Mouse (Mus musculus) liver, adult 2 months (tissue): ENCODE measurements around the gene Oscar. TPM values are rescaled to one million over a fixed set of nuclear protein-coding genes. Genes with fewer than 3 reads are reported as not detected.

Experiments
- DNase-seq: peaks from one replicate; pipeline ENCODE4 v3.0.0-alpha.2; 2011; ENCODE audit warnings: low read depth, low spot score; ENCODE audit errors: extremely low read depth
- H3K27ac ChIP-seq: fragments of 200-500 bp; replicated peaks from 2 replicates; pipeline ENCODE4 v1.5.1; 2012; ENCODE audit warnings: low read depth, mild to moderate bottlenecking, control low read depth, inconsistent platforms, low read length; ENCODE audit not compliant: insufficient read depth
- H3K27me3 ChIP-seq: fragments of 200-500 bp; 2 replicates; pipeline ENCODE4 v1.6.1; 2012; ENCODE audit warnings: mild to moderate bottlenecking, moderate library complexity, low read length, inconsistent platforms; ENCODE audit not compliant: control insufficient read depth, insufficient read depth
- H3K36me3 ChIP-seq: fragments of 200-500 bp; 2 replicates; pipeline ENCODE4 v1.6.1; 2012; ENCODE audit warnings: low read length, inconsistent platforms; ENCODE audit not compliant: control insufficient read depth, insufficient read depth
- H3K4me1 ChIP-seq: fragments of 200-500 bp; 2 replicates; pipeline ENCODE4 v1.6.1; 2011; ENCODE audit warnings: low read length; ENCODE audit not compliant: control insufficient read depth, insufficient read depth
- H3K4me3 ChIP-seq: fragments of 200-500 bp; 2 replicates; pipeline ENCODE4 v1.5.1; 2011; ENCODE audit warnings: low read depth, mild to moderate bottlenecking, control low read depth, low read length, moderate library complexity; ENCODE audit not compliant: insufficient read depth
- H3K79me2 ChIP-seq: fragments of 200-500 bp; 2 replicates; pipeline ENCODE4 v1.6.1; 2012; ENCODE audit warnings: inconsistent platforms, mild to moderate bottlenecking, low read length, moderate library complexity; ENCODE audit not compliant: control insufficient read depth, insufficient read depth
- H3K9ac ChIP-seq: fragments of 200-500 bp; 2 replicates; pipeline ENCODE4 v1.6.1; 2012; ENCODE audit warnings: low read depth, mild to moderate bottlenecking, control low read depth, inconsistent platforms, low read length
- CTCF ChIP-seq: fragments of 200-500 bp; IDR thresholded peaks from 2 replicates; pipeline ENCODE4 v1.5.1; 2011; ENCODE audit warnings: low read depth, low read length, control low read depth
- POLR2A ChIP-seq: fragments of 200-500 bp; IDR thresholded peaks from 2 replicates; pipeline ENCODE4 v1.6.1; 2011; ENCODE audit warnings: low read length, control low read depth; ENCODE audit not compliant: insufficient read depth; ENCODE audit errors: extremely low read depth
- WGBS: fragments of 180-500 bp; shearing (Covaris S2); methylation state at CpG from one replicate; pipeline ENCODE4 v1.1.7; 2018; 5-methylcytosine and 5-hydroxymethylcytosine counted together
- polyA plus RNA-seq: library from polyadenylated mRNA; depleted of rRNA; stranded (reverse); fragments of >200 nt; gene quantifications from 2 replicates; pipeline ENCODE4 v1.2.3, GENCODE M21; 2012
- total RNA-seq: library from RNA; depleted of rRNA; stranded (reverse); fragments of >200 nt; gene quantifications from 2 replicates; pipeline ENCODE4 v1.2.3, GENCODE M21; 2014

Gene Oscar
- total and polyA plus RNA-seq, 2 experiments, result not detected

GRCm38 (mm10) chr7:3593855-3594254 lies 22.1 kb downstream of the Oscar start:
- H3K9ac ChIP-seq, result no peak overlapping the region

GRCm38 (mm10) chr7:3591534-3591933 lies 24.4 kb downstream of the Oscar start:
- no peaks in the 10 kb centered on the region for H3K36me3 ChIP-seq
- no peak overlapping the region for H3K4me3 ChIP-seq
- DNase-seq, result no peak
- H3K27ac ChIP-seq, result no peak overlapping the region
- no peaks in the 10 kb centered on the region for H3K27me3 ChIP-seq
- H3K9ac ChIP-seq, result no peak overlapping the region
- TF ChIP-seq CTCF (no peak), POLR2A (no peak)
- 77% methylated on average over 1 of the region's 1 CpGs for WGBS
- H3K79me2 ChIP-seq, result no peaks in the 10 kb centered on the region
- no peaks in the 10 kb centered on the region for H3K4me1 ChIP-seq

More at GRCm38 (mm10) chr7:3593855-3594254, 22.1 kb downstream of the Oscar start:
- TF ChIP-seq CTCF (no peak), POLR2A (no peak)
- Histone ChIP-seq H3K4me1 (no peaks in the 10 kb centered on the region), H3K27me3 (no peaks in the 10 kb centered on the region), H3K27ac (no peak overlapping the region), H3K4me3 (no peak overlapping the region), H3K79me2 (no peaks in the 10 kb centered on the region), H3K36me3 (no peaks in the 10 kb centered on the region)
- no peak for DNase-seq

- no peak for DNase-seq
- 80% methylated on average over 3 of the region's 3 CpGs for WGBS
- H3K9ac ChIP-seq, result no peak overlapping the region
- no peaks in the 10 kb centered on the region for H3K27me3 ChIP-seq
- no peak overlapping the region for H3K4me3 ChIP-seq
- H3K4me1 ChIP-seq, result no peaks in the 10 kb centered on the region
- TF ChIP-seq CTCF, result no peak
- TF ChIP-seq POLR2A, result no peak
- H3K79me2 ChIP-seq, result no peaks in the 10 kb centered on the region
- no peak overlapping the region for H3K27ac ChIP-seq
- H3K36me3 ChIP-seq, result no peaks in the 10 kb centered on the region
These were observed 25.4 kb downstream of the Oscar start for GRCm38 (mm10) chr7:3590550-3590949.

GRCm38 (mm10) chr7:3587292-3587691 lies 28.7 kb downstream of the Oscar start:
- Histone ChIP-seq H3K79me2 (no peaks in the 10 kb centered on the region), H3K36me3 (no peaks in the 10 kb centered on the region), H3K9ac (no peak overlapping the region), H3K4me1 (no peaks in the 10 kb centered on the region), H3K4me3 (no peak overlapping the region), H3K27me3 (no peaks in the 10 kb centered on the region), H3K27ac (no peak overlapping the region)
- TF ChIP-seq POLR2A (no peak), CTCF (no peak)
- DNase-seq, result no peak
- 98% methylated on average over 1 of the region's 1 CpGs for WGBS

GRCm38 (mm10) chr7:3586255-3586654 lies 29.7 kb downstream of the Oscar start:
- no peaks in the 10 kb centered on the region for H3K79me2 ChIP-seq
- no peak for TF ChIP-seq CTCF
- TF ChIP-seq POLR2A, result no peak
- H3K9ac ChIP-seq, result no peak overlapping the region
- no peaks in the 10 kb centered on the region for H3K36me3 ChIP-seq
- 24% methylated on average over 5 of the region's 5 CpGs for WGBS
- DNase-seq, result no peak
- H3K27ac ChIP-seq, result no peak overlapping the region
- no peak overlapping the region for H3K4me3 ChIP-seq
- no peaks in the 10 kb centered on the region for H3K4me1 ChIP-seq
- H3K27me3 ChIP-seq, result no peaks in the 10 kb centered on the region

DNA sequence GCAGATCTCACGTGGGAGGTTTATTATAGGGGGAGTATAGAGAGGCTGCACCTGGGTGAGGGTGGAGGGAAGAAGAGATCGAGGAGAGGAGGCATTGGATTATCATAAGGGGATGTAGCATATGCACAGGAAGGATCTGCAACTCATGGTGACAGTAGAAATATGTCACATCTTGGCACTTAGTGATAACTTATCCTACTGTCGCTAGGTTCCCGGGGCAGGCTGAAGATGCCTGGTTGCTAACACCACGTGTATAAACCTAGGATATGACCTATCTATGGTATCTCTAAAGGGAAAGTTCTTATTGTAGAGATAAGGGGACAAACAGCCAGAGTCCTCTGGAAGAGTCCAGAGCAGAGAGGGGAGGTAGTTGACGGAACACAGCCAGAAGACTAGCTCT lies 30.2 kb downstream of the Oscar start:
- WGBS, result 24% methylated on average over 6 of the region's 6 CpGs
- no peaks in the 10 kb centered on the region for H3K36me3 ChIP-seq
- no peak overlapping the region for H3K27ac ChIP-seq
- H3K4me3 ChIP-seq, result no peak overlapping the region
- H3K79me2 ChIP-seq, result no peaks in the 10 kb centered on the region
- H3K9ac ChIP-seq, result no peak overlapping the region
- no peak for DNase-seq
- H3K4me1 ChIP-seq, result no peaks in the 10 kb centered on the region
- no peaks in the 10 kb centered on the region for H3K27me3 ChIP-seq
- no peak for TF ChIP-seq POLR2A
- TF ChIP-seq CTCF, result no peak
